Mouse (Mus musculus): ENCODE results near the gene Shmt2.

- TF ChIP-seq EP300 (IDR thresholded peaks at IDR 0.05; ENCODE audit: insufficient read depth, low read depth, low read length) (no peak), CTCF (IDR thresholded peaks at IDR 0.05; ENCODE audit: low read depth, low read length) (no peak)
Measured at GRCm38 (mm10) chr10:127477301-127477700, 44.9 kb downstream of the Shmt2 start.

All from ES-Bruce4 (cell line).